Mouse (Mus musculus) thymus, adult 2 months (tissue): Measurements from ENCODE around the gene Nfil3.

Source experiments
- CTCF ChIP-seq: fragments of 200-500 bp; IDR thresholded peaks from 2 replicates; pipeline ENCODE4 v1.5.1; 2012; ENCODE audit warnings: mild to moderate bottlenecking, control low read depth, low read length, moderate library complexity, borderline replicate concordance; ENCODE audit not compliant: control insufficient read depth, poor library complexity, insufficient read depth; ENCODE audit errors: extremely low read depth
- POLR2A ChIP-seq: fragments of 200-500 bp; IDR thresholded peaks from 2 replicates; pipeline ENCODE4 v1.6.1; 2012; ENCODE audit warnings: mild to moderate bottlenecking, low read length, control low read depth, moderate library complexity; ENCODE audit not compliant: control insufficient read depth, poor library complexity, insufficient read depth; ENCODE audit errors: extremely low read depth

- TF ChIP-seq CTCF: no peak
- TF ChIP-seq POLR2A: no peak
Observed at GRCm38 (mm10) chr13:52985508-52986214, 4.8 kb upstream of the Nfil3 start.
